Mouse (Mus musculus) heart, adult 2 months (tissue): ENCODE data around the gene Luzp1.

Source experiments
- CTCF ChIP-seq: fragments of 200-600 bp; IDR thresholded peaks from 2 replicates; pipeline ENCODE4 v1.8.1; 2022; ENCODE audit warnings: antibody characterized with exemption, mild to moderate bottlenecking, moderate library complexity
- EP300 ChIP-seq: fragments of 200-500 bp; IDR thresholded peaks from 2 replicates; pipeline ENCODE4 v1.6.1; 2011; ENCODE audit warnings: low read depth, low read length, control low read depth; ENCODE audit not compliant: insufficient read depth
- POLR2A ChIP-seq: fragments of 200-500 bp; IDR thresholded peaks from 2 replicates; pipeline ENCODE4 v1.6.1; 2011; ENCODE audit warnings: mild to moderate bottlenecking, low read depth, low read length, control low read depth; ENCODE audit not compliant: insufficient read depth

- TF ChIP-seq EP300 (no peak), POLR2A (no peak), CTCF (peak; percentile 24; the same call in 1 of the 2 replicates)
Measured at GRCm38 (mm10) chr4:136599869-136600268, 130.3 kb downstream of the Luzp1 start.
